14 mouse cellular contexts compared by ENCODE assay signal in the genomic region with DNA sequence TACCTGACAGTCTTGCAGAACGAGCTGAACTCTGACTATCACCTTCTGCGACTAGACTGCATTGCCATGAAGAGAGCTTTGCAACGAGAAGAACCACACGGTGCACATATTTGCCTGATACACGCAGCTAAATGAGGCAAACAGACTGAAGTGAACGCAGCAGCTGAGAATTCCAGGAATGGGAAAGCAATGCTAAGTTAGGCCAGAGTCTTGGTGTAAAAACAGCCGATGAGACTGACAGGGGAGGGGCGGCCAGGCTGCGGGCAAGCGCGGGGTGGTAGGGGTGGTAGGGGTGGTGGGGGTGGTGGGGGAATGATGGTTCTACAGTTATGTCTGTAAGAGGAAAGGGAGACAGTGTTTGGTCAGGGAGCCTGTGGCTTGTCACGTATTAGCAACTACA. TPM values are rescaled to one million over a fixed set of nuclear protein-coding genes. Genes with fewer than 3 reads are reported as not detected.
DNase-seq lines count a peak whose midpoint lies in the region; ATAC-seq lines count a peak whose summit lies in the region.
"Had no signal": no experiment of that assay in that cellular context is flagged by ENCODE, and none has a peak within 500 bp of the region (broad histone marks: within the 10 kb centered on the region; RNA-seq: fewer than 3 reads in every experiment).

No protein-coding gene starts in this region.

- no peak for ATAC-seq in heart, embryonic 11.5 days (replicated peaks; ENCODE audit: insufficient number of reproducible peaks, low FRiP score, low TSS enrichment)
- ATAC-seq in limb, embryonic 15.5 days (ENCODE audit: insufficient number of reproducible peaks, low FRiP score, low TSS enrichment, low read depth), result peak; percentile 66; the same call in 1 of the 2 replicates
- ATAC-seq: midbrain, embryonic 13.5 days had no signal

- 0 out of 2 replicates have a peak overlapping the region, but pooled peaks have one; percentile 14 for H3K4me2 ChIP-seq in heart, embryonic 11.5 days
- H3K4me2 ChIP-seq in limb, embryonic 15.5 days, result no peak overlapping the region
- H3K4me2 ChIP-seq: forebrain, embryonic 12.5 days; midbrain, embryonic 13.5 days had no signal

- no peaks in the 10 kb centered on the region for H3K9me3 ChIP-seq in heart, embryonic 11.5 days (replicated peaks; ENCODE audit: control insufficient read depth, low read length)
- no peaks in the 10 kb centered on the region for H3K9me3 ChIP-seq in limb, embryonic 15.5 days
- H3K9me3 ChIP-seq: forebrain, embryonic 12.5 days; midbrain, embryonic 13.5 days had no signal

- peaks cover 6% of the 10 kb centered on the region for H3K4me1 ChIP-seq in heart, embryonic 11.5 days (ENCODE audit: control insufficient read depth, insufficient read depth, low read length)
- H3K4me1 ChIP-seq in limb, embryonic 15.5 days, result peaks cover 4% of the 10 kb centered on the region; the same call in 1 of the 2 replicates
- H3K4me1 ChIP-seq: forebrain, embryonic 12.5 days; midbrain, embryonic 13.5 days had no signal

- 33% methylated on average over 12 of the region's 12 CpGs for WGBS in heart, embryonic 11.5 days (ENCODE audit: insufficient replicate concordance)
- WGBS in limb, embryonic 15.5 days, result 32% methylated on average over 12 of the region's 12 CpGs

- no peaks in the 10 kb centered on the region for H3K27me3 ChIP-seq in heart, embryonic 11.5 days (ENCODE audit: control insufficient read depth, insufficient read depth, low read length)
- no peaks in the 10 kb centered on the region for H3K27me3 ChIP-seq in limb, embryonic 15.5 days
- H3K27me3 ChIP-seq: forebrain, embryonic 12.5 days; midbrain, embryonic 13.5 days had no signal

- H3K4me3 ChIP-seq in heart, embryonic 11.5 days (ENCODE audit: low read depth, low read length), result no peak overlapping the region
- no peak overlapping the region for H3K4me3 ChIP-seq in limb, embryonic 15.5 days
- H3K4me3 ChIP-seq: forebrain, embryonic 12.5 days; midbrain, embryonic 13.5 days had no signal

- H3K9ac ChIP-seq in heart, embryonic 11.5 days (ENCODE audit: low read depth, low read length), result 0 out of 2 replicates have a peak overlapping the region, but pooled peaks have one; percentile 28
- no peak overlapping the region for H3K9ac ChIP-seq in limb, embryonic 15.5 days
- H3K9ac ChIP-seq: forebrain, embryonic 12.5 days; midbrain, embryonic 13.5 days had no signal

- no peaks in the 10 kb centered on the region for H3K36me3 ChIP-seq in heart, embryonic 11.5 days (ENCODE audit: control insufficient read depth, insufficient read depth, low read length)
- no peaks in the 10 kb centered on the region for H3K36me3 ChIP-seq in limb, embryonic 15.5 days
- H3K36me3 ChIP-seq: forebrain, embryonic 12.5 days; midbrain, embryonic 13.5 days had no signal

- 0 out of 2 replicates have a peak overlapping the region, but pooled peaks have one; percentile 10 for H3K27ac ChIP-seq in heart, embryonic 11.5 days (ENCODE audit: low read depth, low read length)
- H3K27ac ChIP-seq in limb, embryonic 15.5 days, result peak overlapping the region; percentile 54; the same call in 1 of the 2 replicates
- H3K27ac ChIP-seq: forebrain, embryonic 12.5 days; midbrain, embryonic 13.5 days had no signal

- no peak for DNase-seq in heart, adult 18-20 months
- peak; percentile 21 for DNase-seq in ovary, postnatal 36 days (ENCODE audit: low spot score)
- no peak for DNase-seq in ovary, postnatal 10 days (ENCODE audit: low spot score)
- peak; percentile 68 for DNase-seq in thymus, postnatal 4 days
- DNase-seq in layer of hippocampus, postnatal 36 days, result no peak
- DNase-seq in ovary, postnatal 14 days (ENCODE audit: low spot score), result no peak
- DNase-seq: adrenal gland, adult 8-10 months; cerebellum, adult 9-11 months; liver; right cerebral cortex, postnatal 14 days had no signal

RNA-seq across cellular contexts. Expression of a gene that starts 2.1 kb away (rescaled TPM):
- 0.37 and 0.66 TPM in 2 replicates for polyA plus RNA-seq in heart, embryonic 11.5 days (2014; fragmentation: Nextera tagmentation; extraction: Ambion mirVana)
- total RNA-seq in heart, adult 18-20 months (2021), result 1 to 10 TPM in 1 of 2 experiments, under 1 TPM in 1; 0.45 to 1.4 TPM
- polyA plus RNA-seq in limb, embryonic 15.5 days (2015; fragmentation: Nextera tagmentation; extraction: Ambion mirVana), result 2.2 and 3.4 TPM in 2 replicates
- 1 to 10 TPM in 1 of 2 experiments, under 1 TPM in 1; 0.75 to 1.0 TPM for total RNA-seq in layer of hippocampus, postnatal 36 days (2021)

Comparison
In these comparisons a context has a peak if more than half of its experiments do, and no peak if none do; other contexts are left out.
1. DNase-seq: peak in ovary, postnatal 36 days (single experiment) and thymus, postnatal 4 days (single experiment); none in heart, adult 18-20 months (0 of 2), ovary, postnatal 10 days (single experiment), layer of hippocampus, postnatal 36 days (0 of 2) and ovary, postnatal 14 days (single experiment).